Comparison of ENCODE assay signal across 8 mouse cellular contexts in genomic region chr1:178530301-178531078, GRCm38 (mm10). TPM values are rescaled to one million over a fixed set of nuclear protein-coding genes. Genes with fewer than 3 reads are reported as not detected.
DNase-seq lines count a peak whose midpoint lies in the region; ATAC-seq and TF ChIP-seq lines count a peak whose summit lies in the region.

No protein-coding gene starts in this region.

- H3K27me3 ChIP-seq in hindbrain, embryonic 12.5 days = peaks cover 23% of the 10 kb centered on the region
- H3K27me3 ChIP-seq in lung, embryonic 16.5 days (ENCODE audit: control insufficient read depth, insufficient read depth, low read depth, low read length) = peaks cover 32% of the 10 kb centered on the region

- no peaks in the 10 kb centered on the region for H3K4me1 ChIP-seq in ES-E14 (ENCODE audit: control insufficient read depth in 2 of 2, insufficient read depth in 2 of 2, low read length in 2 of 2, poor library complexity in 1 of 2)
- peaks cover 28% of the 10 kb centered on the region for H3K4me1 ChIP-seq in hindbrain, embryonic 12.5 days
- H3K4me1 ChIP-seq in lung, embryonic 16.5 days (replicated peaks; ENCODE audit: control insufficient read depth, insufficient read depth, low read length) = peaks cover 25% of the 10 kb centered on the region

- peak; percentile 50 for ATAC-seq in hindbrain, embryonic 12.5 days (ENCODE audit: low FRiP score)
- peak; percentile 39 for ATAC-seq in lung, embryonic 16.5 days (ENCODE audit: low read depth)

- peak overlapping the region; percentile 57 for H3K9ac ChIP-seq in ES-E14 (ENCODE audit: insufficient read depth, low read depth, low read length, poor library complexity, severe bottlenecking)
- peak overlapping the region; percentile 81 for H3K9ac ChIP-seq in hindbrain, embryonic 12.5 days
- peak overlapping the region; percentile 62 for H3K9ac ChIP-seq in lung, embryonic 16.5 days (ENCODE audit: low read length)

- no peaks in the 10 kb centered on the region for H3K36me3 ChIP-seq in ES-E14 (ENCODE audit: control insufficient read depth, insufficient read depth, low read length, poor library complexity, severe bottlenecking)
- no peaks in the 10 kb centered on the region for H3K36me3 ChIP-seq in hindbrain, embryonic 12.5 days
- H3K36me3 ChIP-seq in lung, embryonic 16.5 days (ENCODE audit: control insufficient read depth, insufficient read depth, low read length) = no peaks in the 10 kb centered on the region

- H3K4me2 ChIP-seq in hindbrain, embryonic 12.5 days (replicated peaks) = peak overlapping the region; percentile 92
- H3K4me2 ChIP-seq in lung, embryonic 16.5 days (ENCODE audit: low read depth, low read length) = peak overlapping the region; percentile 83

- no peak overlapping the region for H3K27ac ChIP-seq in ES-E14 (ENCODE audit: insufficient read depth, low read depth, low read length, poor library complexity, severe bottlenecking)
- H3K27ac ChIP-seq in hindbrain, embryonic 12.5 days = peak overlapping the region; percentile 90
- H3K27ac ChIP-seq in lung, embryonic 16.5 days (ENCODE audit: low read length) = no peak overlapping the region

- H3K4me3 ChIP-seq in ES-E14 (ENCODE audit: insufficient read depth in 1 of 2, low read depth in 1 of 2, low read length in 2 of 2, poor library complexity in 1 of 2, severe bottlenecking in 1 of 2) = peak overlapping the region; percentile 69 to 79
- peak overlapping the region; percentile 73 for H3K4me3 ChIP-seq in hindbrain, embryonic 12.5 days
- H3K4me3 ChIP-seq in lung, embryonic 16.5 days (ENCODE audit: low read length) = peak overlapping the region; percentile 68

- in situ Hi-C loops in ES-E14 (cut with MboI; ENCODE audit: low sequenced_read_pairs in 2 of 2, unreplicated experiment in 2 of 2) = no loop called here

- no peaks in the 10 kb centered on the region for H3K9me3 ChIP-seq in ES-E14 (ENCODE audit: control insufficient read depth, insufficient read depth, low read depth, low read length)
- no peaks in the 10 kb centered on the region for H3K9me3 ChIP-seq in hindbrain, embryonic 12.5 days (replicated peaks)
- no peaks in the 10 kb centered on the region for H3K9me3 ChIP-seq in lung, embryonic 16.5 days (ENCODE audit: control insufficient read depth, low read length)

- WGBS in hindbrain, embryonic 12.5 days = under 1% methylated on average over 59 of the region's 62 CpGs
- under 1% methylated on average over 61 of the region's 62 CpGs for WGBS in lung, embryonic 16.5 days

- DNase-seq in ES-E14 (ENCODE audit: low read depth, low spot score) = no peak
- DNase-seq in cerebellum, adult 9-11 months = peak; percentile 92
- DNase-seq in frontal cortex, postnatal 25 days (ENCODE audit: low spot score in 2 of 2) = peak; percentile 71 to 79
- DNase-seq in layer of hippocampus, postnatal 10 days (ENCODE audit: low spot score in 2 of 2) = peak; percentile 92 to 95
- DNase-seq in ovary, postnatal 14 days (ENCODE audit: low spot score) = peak; percentile 79
- DNase-seq in thymus, postnatal 25 days = peak; percentile 78

TF ChIP-seq in ES-E14, 5 proteins besides CTCF, POLR2A, EP300 and RAD21:
- no peak for TF ChIP-seq HCFC1 (IDR thresholded peaks at IDR 0.05; ENCODE audit: borderline replicate concordance, insufficient read depth, low read length)
- TF ChIP-seq ZC3H11A (IDR thresholded peaks at IDR 0.05; ENCODE audit: borderline replicate concordance, low read depth, low read length) = no peak
- TF ChIP-seq ZNF384 (IDR thresholded peaks at IDR 0.05; ENCODE audit: low read depth, low read length) = no peak
- no peak for TF ChIP-seq MAFK (IDR thresholded peaks at IDR 0.05; ENCODE audit: insufficient read depth, low read depth, low read length)
- no peak for TF ChIP-seq CHD2 (IDR thresholded peaks at IDR 0.05; ENCODE audit: low read depth, low read length)

RNA-seq across cellular contexts. Expression of gene Kif26b, which starts 1.6 kb away (rescaled TPM):
- total RNA-seq in ES-E14 (2012; rRNA removed) = 0.48 and 0.94 TPM in 2 replicates
- 13.3 and 17.2 TPM in 2 replicates for polyA plus RNA-seq in hindbrain, embryonic 12.5 days (2016; fragmentation: Nextera tagmentation; extraction: Ambion mirVana)
- 10 to 100 TPM; 28.6 to 29.9 TPM for total RNA-seq in layer of hippocampus, postnatal 10 days (2021)
- 0.68 and 0.97 TPM in 2 replicates for polyA plus RNA-seq in lung, embryonic 16.5 days (2015; fragmentation: Nextera tagmentation; extraction: Ambion mirVana)

Comparison
In these comparisons a context has a peak if more than half of its experiments do, and no peak if none do; other contexts are left out.
1. RNA of gene Kif26b, which starts 1.6 kb away (total RNA-seq): 28.6 to 29.9 TPM in layer of hippocampus, postnatal 10 days; 0.48 to 0.94 TPM in ES-E14; every median in the first group is over 10 times any median in the second.
2. Peak in every context shown above with its lines, with median percentiles within 50 percentile points of each other: H3K4me3 ChIP-seq and H3K9ac ChIP-seq.